Mouse (Mus musculus) thymus, adult 2 months (tissue): ENCODE measurements around the gene Fam228a.

Source experiments
- CTCF ChIP-seq: fragments of 200-500 bp; IDR thresholded peaks from 2 replicates; pipeline ENCODE4 v1.5.1; 2012; ENCODE audit warnings: mild to moderate bottlenecking, control low read depth, low read length, moderate library complexity, borderline replicate concordance; ENCODE audit not compliant: control insufficient read depth, poor library complexity, insufficient read depth; ENCODE audit errors: extremely low read depth
- POLR2A ChIP-seq: fragments of 200-500 bp; IDR thresholded peaks from 2 replicates; pipeline ENCODE4 v1.6.1; 2012; ENCODE audit warnings: mild to moderate bottlenecking, low read length, control low read depth, moderate library complexity; ENCODE audit not compliant: control insufficient read depth, poor library complexity, insufficient read depth; ENCODE audit errors: extremely low read depth

GRCm38 (mm10) chr12:4706175-4706574, 32.1 kb downstream of the Fam228a start:
- TF ChIP-seq CTCF (no peak), POLR2A (no peak)
